Mouse (Mus musculus): ENCODE data around the gene Abcb5.
"Not testable (repeated sequence)": the region's sequence is repeated elsewhere in the genome, so short reads cannot be mapped to it uniquely, and the experiment has no call there.

Abcb5 gene

DNA sequence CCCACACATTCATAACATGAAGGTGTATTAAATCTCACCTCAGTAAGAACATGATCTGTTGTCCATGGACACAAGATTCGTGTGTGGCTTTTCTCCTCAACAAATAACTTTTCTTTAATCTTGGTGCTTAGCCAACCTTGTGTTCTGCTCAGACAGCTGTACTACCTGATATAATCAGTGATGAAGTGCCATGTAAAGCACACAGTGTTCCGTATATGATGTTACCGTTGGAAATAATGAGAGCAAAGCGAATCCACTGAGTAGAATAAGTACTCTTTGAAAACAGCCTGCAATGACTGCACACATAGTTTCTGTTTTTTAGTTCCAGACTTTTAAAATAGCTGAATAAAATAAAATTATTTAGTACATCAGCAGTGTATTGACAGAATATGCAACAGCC lies at the start of gene Abcb5:
Gene Abcb5, minus strand, starts transcription at position 101 of the 400 bp plus-strand sequence.
- no peak for DNase-seq (ENCODE audit: low spot score in 2 of 2)

DNA sequence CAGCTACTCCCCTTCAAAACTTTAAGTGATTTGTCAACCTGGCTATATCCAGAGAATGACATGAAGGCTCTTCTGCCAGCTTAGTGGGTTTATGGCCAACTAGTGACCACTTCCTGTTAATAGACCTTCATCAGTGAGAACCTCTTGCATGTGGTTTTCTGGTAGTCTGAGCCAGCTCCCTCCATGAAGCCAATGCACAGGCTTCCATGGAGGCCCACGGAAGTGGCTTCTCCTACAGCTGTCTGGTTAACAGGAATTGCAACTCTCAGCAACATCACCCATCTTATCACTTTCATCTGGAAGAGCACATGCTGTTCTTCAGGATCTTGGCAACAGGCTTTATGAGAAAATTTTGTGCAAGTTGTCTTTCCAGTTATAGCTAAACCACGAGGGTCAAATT lies 33.0 kb upstream of the Abcb5 start:
- no peak for DNase-seq (ENCODE audit: low spot score in 2 of 2)

DNA sequence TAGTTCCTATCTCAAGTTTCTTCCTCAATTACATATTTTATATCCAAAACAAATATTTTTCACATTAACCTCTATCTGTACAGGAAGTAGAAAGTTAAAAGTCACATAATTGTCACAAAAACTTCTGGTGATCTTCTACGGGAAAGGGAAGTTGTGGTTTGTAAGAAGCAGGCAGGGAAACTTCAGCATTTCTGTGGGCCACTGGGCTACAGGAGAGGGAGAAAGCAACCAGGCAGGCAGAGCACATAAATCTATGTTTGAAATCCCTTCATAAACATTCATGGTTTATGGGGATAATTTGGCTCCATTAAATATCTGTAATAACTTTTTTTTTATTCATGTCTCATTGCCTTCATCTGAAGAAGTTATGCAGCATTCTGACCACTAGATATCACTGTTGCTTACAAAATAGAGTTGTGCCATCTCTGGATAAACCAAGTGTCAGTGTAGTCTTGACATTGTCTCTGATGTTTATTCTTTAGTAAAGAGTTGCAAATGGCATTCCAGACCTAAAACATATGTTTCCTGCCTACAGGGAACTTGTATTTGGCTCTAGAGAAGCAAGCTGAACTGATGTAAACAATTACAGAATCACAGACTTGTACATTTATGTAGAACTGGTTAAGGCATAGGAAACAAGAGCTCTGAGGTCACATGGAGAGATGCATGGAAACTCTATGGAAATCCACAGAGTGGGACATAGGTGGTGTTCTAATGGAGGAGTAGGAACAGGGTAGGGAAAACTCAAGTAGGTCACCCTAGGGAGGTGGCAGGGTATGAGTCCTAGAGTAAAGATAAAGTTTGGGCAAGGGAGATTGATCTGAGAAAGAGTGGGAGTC lies 28.3 kb upstream of the Abcb5 start:
- no peak for DNase-seq (ENCODE audit: low spot score in 2 of 2)

DNA sequence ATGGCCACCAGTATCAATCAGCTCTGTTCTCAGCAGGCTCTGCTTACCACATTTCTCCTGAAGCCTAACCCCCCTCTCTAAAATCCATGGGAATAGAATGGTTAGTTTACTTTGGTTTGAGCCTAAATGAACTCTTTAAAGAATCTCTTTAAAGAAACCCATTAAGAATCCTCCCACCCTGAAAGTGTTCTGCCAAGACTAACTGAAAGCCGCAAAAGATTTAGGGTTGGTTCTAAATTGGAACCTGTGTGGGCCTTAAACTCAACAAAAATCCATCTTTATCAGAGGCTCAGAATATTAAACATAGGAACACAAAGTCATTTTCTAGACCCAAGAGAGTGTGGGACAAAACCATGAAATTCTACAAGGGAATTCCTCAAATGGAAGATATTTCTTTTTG lies 18.6 kb upstream of the Abcb5 start:
- no peak for DNase-seq (ENCODE audit: low spot score in 2 of 2)

DNA sequence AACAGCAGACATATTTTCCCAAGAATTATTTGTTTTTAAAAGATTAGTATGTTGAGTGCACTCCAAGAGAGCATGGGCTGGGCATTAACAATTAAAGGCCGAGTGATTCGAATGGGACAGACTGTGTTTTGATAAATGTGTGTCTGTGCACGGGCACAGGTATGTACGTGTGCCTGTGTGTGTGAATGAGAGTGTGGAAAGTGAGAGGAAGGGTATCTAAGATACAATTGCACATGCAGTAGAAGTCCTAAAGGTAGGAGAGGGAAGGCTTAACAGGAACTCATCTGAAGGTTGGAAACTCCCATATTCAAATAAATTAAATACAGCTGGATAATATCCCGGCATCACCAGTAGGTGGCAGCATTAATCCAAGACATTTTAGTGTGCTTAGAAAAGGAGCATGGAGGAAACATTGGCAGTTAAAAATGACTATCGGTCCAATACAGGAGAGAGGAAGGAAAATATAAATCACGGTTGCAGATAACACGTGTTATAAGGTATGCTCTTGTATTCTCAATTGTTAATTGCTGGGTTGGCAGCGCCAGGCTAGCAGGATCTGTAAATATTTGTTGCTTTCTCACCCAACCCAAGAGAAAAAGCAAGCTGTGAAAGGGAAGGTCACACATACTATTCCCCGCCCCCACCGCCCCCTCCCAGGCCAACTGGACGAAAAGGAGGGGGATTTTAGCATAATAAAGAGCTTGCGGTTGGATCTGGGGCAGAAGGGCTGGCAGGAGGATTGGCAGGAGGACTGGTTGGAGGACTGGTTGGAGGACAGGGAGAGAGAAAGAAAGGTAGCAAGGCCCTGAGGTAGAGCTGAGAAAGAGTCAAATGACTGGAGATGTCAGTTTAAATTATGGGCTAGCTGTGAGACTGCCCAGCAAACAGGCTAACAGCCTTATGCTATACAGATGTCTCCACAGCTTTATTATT lies 35.6 kb downstream of the Abcb5 start:
- peak; percentile 72 to 86 for DNase-seq (ENCODE audit: low spot score in 2 of 2)

DNA sequence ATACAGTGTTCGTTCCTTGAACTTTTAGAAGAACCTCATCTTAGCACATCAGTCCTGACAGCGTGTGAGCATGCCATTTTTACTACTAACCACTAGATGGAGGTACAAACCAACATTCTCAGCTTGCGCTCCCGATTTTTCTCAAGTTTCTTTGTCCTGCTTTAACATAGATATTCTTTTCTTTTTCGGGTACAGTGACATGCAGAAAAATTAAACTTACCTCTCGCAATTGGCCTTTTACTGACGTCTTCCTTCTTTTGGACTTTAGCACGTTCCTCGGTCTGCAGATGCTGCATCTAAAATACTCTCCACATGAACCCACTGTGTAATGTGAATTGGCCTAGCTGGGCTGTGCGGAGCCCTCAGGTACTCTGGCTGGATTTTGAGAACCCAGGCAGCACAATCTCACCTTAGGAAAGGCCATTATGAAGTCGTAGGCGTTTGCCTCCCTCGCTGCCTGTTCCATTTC lies 39.4 kb downstream of the Abcb5 start:
- DNase-seq (ENCODE audit: low spot score in 2 of 2), result peak; percentile 47 to 58

DNA sequence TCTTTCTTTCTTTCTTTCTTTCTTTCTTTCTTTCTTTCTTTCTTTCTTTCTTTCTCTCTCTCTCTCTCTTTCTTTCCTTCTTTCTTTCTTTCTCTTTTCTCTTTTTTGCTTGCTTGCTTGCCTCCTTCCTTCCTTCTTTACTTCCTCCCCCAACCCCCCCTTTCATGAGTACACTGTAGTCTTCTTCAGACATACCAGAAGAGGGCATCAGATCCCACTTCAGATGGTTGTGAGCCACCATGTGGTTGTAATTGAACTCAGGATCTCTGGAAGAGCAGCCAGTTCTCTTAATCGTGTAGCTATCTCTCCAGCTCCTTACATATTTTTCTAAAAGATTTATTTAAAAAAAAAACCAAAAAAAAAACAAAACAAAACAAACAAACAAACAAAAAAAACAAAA lies 42.3 kb downstream of the Abcb5 start:
- not testable (repeated sequence) for DNase-seq (ENCODE audit: low spot score in 2 of 2)

DNA sequence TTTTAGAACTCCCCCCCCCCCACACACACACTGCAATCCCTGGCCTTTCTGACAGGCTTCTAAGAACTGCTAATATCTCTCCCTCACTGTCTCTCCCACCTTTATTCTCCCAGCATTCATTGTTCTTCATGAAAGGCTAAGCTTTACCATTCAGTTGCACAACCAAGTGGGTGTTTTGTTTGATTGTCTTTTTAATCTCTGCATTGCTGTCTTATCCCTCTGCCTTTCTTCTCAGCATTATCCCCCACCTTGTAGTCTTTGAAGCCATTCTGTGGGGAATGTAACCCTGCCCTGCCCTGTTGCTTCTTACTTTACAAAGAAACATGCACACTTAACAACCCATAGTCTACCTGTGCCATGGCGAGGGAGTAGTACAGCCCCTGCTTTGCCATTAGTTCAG lies 48.5 kb downstream of the Abcb5 start:
- DNase-seq (ENCODE audit: low spot score in 2 of 2), result no peak

DNA sequence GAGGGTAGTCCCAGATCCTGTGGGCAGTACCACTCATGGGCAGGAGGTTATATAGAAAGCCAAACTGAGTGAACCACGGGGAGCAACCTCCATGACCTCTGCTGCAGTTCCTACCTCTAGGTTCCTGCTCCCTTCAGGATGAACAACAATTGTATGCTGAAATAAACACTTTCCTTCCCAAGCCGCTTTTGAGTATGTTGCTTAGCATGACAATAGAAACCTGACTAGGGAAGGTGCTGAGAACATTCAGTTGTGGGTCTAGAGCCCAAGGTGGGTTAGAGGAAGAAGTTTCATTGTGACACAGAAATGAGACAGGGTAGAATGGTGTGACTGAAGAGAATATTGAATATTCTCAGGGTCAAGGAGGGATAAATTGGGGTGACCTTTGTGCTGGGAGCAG lies 55.9 kb downstream of the Abcb5 start:
- DNase-seq (ENCODE audit: low spot score in 2 of 2), result no peak

DNA sequence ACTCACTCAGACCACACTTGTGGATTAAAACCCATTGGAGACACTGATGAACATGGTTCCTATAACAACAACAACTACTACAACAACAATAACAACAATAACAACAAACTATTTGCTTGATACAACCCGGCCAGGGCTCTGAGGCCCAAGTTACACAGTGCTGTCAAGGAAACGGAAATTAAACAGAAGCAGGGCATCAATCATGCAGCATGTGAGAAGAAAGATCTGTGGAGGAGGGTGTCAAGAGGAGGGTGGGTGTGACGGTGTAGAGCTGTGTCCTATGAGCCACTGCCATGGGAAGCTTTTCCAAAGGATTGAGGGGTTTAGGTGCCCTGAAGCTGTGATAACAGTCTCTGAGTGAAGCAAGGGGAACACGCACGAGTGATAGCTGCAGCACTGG lies 64.0 kb downstream of the Abcb5 start:
- no peak for DNase-seq (ENCODE audit: low spot score in 2 of 2)

DNA sequence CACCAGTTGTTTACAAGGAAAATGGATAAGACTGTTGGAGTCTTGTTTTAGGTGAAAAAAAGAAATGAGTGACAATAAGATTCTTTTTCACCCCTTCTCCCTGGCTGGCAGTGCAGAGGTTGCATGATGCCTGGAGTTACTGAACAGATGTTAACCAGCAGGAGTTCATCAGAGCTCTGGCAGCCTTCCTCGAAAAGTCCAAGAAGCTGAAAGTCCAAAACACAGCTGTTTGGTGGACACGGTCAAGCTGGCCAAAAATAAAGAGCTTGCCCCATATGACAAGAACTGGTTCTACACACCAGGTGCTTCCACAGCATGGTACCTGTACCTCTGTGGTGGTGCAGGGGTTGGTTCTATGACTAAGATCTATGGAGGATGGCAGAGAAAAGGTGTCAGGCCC lies 78.3 kb downstream of the Abcb5 start:
- no peak for DNase-seq (ENCODE audit: low spot score in 2 of 2)

DNA sequence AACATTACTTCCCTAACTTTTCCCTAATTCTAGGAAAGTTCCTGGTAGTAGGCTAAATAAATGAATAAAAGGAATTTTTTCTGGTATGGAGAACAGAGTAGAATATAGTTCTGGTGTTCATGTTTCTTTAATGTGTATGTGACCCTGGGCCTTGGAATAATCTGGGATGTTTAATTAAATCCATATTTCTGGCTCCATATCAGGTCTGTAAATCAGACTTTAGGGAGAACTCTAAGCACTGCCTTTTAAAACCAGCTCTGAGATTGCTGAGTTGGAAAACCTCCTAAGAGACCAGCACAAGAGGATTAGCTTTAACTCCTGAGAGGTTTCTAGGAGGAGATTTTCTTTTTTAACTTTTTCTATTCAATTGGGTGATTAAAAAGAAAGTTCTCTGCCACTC lies 83.4 kb downstream of the Abcb5 start:
- no peak for DNase-seq (ENCODE audit: low spot score in 2 of 2)

DNA sequence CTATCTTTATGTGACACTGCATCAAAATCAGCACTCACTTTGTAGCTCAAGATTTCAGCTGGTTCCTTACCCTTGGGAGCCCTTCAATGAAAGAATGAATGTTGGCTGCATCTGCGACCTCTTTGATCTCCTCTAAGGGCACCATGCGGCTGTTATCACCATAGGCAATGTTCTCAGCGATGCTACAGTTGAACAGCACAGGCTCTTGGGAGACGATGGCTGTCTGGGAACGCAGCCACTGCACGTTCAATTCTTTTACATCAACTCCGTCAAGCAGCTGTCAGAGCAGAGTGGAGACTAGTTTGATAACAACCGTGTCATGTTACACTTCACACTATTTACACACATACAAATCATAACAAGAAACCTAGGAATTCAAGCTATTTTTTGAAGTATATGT lies 93.5 kb downstream of the Abcb5 start:
- no peak for DNase-seq (ENCODE audit: low spot score in 2 of 2)

DNA sequence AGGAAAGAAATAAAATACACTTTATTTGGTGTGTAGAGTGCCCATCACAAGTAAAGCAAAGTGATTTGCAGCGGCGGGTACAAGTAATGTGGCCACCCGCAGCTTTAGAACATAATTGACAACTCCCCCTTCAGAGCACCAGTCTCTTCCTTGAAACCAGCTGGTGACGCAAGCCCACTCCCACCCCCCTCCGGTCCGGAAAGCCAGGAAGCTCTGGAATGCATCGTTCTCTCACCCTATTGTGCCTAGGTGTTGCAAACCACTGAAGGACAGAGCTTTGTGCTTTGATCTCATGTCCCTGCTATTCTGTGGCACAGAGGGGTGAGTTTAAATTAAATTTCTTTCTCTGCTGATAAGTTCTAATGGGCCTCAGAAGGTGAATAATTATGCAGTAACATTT lies 110.1 kb downstream of the Abcb5 start:
- DNase-seq (ENCODE audit: low spot score in 2 of 2), result no peak

DNA sequence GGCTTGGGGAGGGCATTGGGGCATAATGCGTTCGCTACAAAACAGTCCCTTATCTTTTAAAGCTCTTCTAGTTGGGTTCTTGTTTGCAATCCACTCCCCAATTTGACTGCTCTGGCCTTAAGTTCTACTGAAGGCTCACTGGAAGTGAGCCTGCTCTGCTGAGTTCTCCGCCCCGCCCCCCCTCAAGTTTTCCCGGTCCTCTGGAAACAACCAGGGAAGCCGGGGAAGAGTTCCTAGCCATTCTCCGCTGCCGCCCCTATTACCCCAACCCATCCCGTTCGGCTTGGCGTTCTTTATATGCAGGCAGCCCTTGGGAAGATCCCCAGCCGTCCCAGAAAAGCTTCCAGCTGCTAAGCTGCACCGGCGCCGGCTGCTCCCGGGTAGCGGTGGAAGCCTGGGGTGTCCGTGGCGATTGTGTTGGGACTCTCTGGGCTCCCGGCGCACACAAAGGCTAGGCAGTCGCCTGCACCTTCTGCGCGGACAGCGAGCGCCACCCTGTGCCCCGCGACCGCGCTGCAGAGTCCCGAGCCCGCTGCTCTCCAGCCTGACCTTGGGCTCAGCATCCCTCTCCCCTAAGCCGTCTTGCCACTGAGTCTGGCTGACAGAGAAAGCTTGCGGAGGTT lies 111.3 kb downstream of the Abcb5 start:
- peak; percentile 59 to 71 for DNase-seq (ENCODE audit: low spot score in 2 of 2)

DNA sequence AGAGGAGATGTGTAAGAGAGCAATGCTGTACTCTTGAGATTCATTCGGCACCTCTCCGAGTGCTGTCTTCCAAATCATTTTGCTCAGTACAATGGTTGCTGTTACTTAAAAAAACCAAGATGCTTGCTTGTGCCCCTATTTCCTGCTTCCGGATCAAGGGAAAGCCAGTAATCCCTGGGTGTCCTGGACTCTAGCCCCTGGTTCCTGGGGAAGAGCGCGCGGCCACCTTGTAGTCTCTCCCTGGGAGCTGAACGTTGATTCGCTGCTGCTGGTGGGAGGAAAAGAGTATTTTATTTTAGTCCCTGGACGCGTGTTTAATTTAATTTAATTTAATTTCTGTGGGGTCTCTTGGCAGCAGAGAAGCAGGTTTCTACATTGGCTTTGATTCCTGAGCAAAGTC lies 111.8 kb downstream of the Abcb5 start:
- DNase-seq (ENCODE audit: low spot score in 2 of 2), result no peak

DNA sequence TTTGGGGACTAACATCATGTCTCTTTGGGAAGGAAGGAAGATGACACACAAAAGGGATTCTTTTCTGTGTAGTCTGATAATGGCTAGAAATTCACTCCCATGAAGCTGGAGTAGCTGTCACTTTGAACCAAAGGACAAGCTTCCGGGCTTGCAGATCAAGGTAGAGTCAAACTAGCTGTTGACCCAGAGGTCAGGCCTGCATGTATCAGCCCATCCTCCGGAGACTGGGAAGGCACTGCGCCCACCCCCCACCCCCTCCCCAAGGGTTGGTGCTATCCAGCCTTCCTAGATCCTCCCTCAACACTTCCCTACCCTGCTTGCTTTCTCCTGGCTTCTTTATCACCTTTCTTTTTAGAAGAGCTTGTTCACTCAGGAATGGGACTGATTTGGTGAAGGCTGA lies 112.9 kb downstream of the Abcb5 start:
- no peak for DNase-seq (ENCODE audit: low spot score in 2 of 2)

DNA sequence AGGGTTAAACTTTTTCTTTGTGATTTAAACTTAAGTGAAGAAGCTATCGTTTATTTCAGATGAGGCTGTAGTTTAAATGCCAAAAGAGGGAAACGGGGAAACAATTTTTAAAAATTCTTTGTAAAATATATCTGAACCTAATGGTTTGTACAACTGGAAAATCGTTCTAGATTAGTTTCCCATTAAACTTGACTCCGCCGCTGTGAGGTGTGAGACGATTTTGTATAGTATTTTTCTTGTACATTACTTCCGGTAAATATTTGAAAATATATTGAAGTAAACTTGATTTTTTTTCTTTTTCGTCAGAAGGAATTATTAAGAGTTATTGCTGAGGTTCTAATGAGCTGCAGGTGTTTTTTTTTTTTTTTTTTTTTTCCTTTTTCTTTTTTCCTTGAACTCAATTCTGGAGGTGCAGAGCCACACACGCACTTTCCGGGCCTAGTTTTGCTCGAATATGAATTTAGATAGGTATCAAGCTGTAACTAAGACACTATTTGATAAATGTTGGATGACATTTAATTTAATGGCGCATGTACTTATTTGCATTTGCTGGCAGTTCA lies 115.3 kb downstream of the Abcb5 start:
- no peak for DNase-seq (ENCODE audit: low spot score in 2 of 2)

DNA sequence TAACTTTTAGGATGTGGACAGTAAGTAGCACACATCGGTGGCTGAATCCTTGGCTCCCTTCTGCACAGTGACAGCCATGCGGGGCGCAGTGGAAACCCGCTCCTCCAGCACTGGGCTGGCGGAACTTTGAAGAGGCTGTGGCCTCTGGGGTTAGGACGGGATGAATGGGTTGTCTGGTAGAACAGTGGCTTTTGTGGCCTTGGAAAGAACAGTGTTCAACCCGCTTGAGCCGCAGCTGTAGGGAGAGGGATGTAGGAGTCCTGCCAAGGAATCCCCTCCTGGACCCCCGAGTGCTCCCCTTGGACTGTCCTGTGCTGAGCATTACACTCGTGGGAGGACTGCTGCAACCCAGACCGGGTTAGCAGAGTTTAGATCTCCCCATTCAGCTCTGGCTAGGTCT lies 116.2 kb downstream of the Abcb5 start:
- DNase-seq (ENCODE audit: low spot score in 2 of 2), result no peak

DNA sequence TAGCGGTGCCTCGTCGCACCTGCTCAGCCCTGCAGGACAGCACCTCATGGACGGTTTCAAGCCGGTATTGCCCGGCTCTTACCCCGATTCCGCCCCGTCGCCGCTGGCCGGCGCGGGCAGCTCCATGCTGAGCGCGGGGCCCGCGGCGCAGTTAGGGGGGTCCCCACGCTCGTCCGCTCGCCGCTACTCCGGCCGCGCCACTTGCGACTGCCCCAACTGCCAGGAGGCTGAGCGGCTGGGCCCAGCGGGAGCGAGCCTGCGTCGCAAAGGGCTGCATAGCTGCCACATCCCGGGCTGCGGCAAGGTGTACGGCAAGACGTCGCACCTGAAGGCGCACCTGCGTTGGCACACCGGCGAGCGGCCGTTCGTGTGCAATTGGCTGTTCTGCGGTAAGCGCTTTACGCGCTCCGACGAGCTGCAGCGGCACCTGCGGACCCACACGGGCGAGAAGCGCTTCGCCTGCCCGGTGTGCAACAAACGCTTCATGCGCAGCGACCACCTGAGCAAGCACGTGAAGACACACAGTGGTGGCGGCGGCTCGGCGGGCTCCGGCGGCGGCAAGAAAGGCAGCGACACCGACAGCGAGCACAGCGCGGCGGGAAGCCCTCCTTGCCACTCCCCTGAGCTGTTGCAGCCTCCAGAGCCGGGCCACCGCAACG lies 116.9 kb downstream of the Abcb5 start:
- no peak for DNase-seq (ENCODE audit: low spot score in 2 of 2)

DNA sequence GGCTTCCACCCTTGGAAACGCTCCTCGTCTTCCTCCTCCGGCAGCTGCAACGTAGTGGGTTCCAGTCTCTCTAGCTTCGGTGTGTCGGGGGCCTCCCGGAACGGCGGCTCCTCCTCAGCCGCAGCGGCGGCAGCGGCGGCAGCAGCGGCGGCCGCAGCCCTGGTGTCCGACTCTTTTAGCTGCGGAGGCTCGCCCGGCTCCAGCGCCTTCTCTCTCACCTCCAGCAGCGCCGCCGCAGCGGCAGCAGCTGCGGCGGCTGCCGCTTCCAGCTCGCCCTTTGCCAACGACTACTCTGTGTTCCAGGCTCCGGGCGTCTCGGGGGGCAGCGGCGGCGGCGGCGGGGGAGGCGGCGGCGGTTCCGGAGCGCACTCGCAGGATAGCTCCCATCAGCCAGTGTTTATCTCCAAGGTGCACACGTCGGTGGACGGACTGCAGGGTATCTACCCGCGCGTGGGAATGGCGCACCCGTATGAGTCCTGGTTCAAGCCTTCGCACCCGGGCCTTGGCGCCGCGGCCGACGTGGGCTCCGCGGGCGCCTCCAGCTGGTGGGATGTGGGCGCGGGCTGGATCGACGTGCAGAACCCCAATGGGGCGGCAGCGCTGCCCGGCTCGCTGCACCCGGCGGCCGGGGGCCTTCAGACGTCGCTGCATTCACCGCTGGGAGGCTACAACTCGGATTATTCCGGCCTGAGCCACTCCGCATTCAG lies 117.6 kb downstream of the Abcb5 start:
- DNase-seq (ENCODE audit: low spot score in 2 of 2), result no peak
